Mouse (Mus musculus) embryonic facial prominence, embryonic 10.5 days (tissue): ENCODE data around the gene Hyou1. TPM values are rescaled to one million over a fixed set of nuclear protein-coding genes. Genes with fewer than 3 reads are reported as not detected.
"Not testable (repeated sequence)": the region's sequence is repeated elsewhere in the genome, so short reads cannot be mapped to it uniquely, and the experiment has no call there.

Experiments used
- DNase-seq: peaks from one replicate; pipeline ENCODE4 v3.0.0-alpha.2; 2017; ENCODE audit warnings: low spot score
- H3K27ac ChIP-seq: fragments of 300-500 bp; sonication (generic); replicated peaks from 2 replicates; pipeline ENCODE4 v1.5.1; 2016; ENCODE audit warnings: mild to moderate bottlenecking
- H3K27me3 ChIP-seq: fragments of 300-500 bp; sonication (generic); replicated peaks from 2 replicates; pipeline ENCODE4 v1.6.1; 2016; ENCODE audit warnings: low read depth, mild to moderate bottlenecking; ENCODE audit not compliant: poor library complexity, severe bottlenecking
- H3K36me3 ChIP-seq: fragments of 300-500 bp; sonication (generic); replicated peaks from 2 replicates; pipeline ENCODE4 v1.6.1; 2016; ENCODE audit warnings: mild to moderate bottlenecking, moderate library complexity
- H3K4me1 ChIP-seq: fragments of 300-500 bp; sonication (generic); 2 replicates; pipeline ENCODE4 v1.6.1; 2016
- H3K4me3 ChIP-seq: fragments of 300-500 bp; sonication (generic); 2 replicates; pipeline ENCODE4 v1.5.1; 2016; ENCODE audit warnings: mild to moderate bottlenecking, moderate library complexity
- H3K9me3 ChIP-seq: fragments of 300-500 bp; sonication (generic); 2 replicates; pipeline ENCODE4 v1.6.1; 2016; ENCODE audit warnings: mild to moderate bottlenecking
- WGBS: fragments of 180-500 bp; shearing (Covaris S2); methylation state at CpG from one replicate; pipeline ENCODE4 v1.1.7; 2016; 5-methylcytosine and 5-hydroxymethylcytosine counted together
- polyA plus RNA-seq: library from polyadenylated mRNA; unstranded; fragments of >200 nt; fragmentation: Nextera tagmentation; extraction: Ambion mirVana; gene quantifications from 2 replicates; pipeline ENCODE4 v1.2.1, GENCODE M21; 2016

Hyou1 gene
- 43.8 and 46.7 TPM in 2 replicates for polyA plus RNA-seq

- WGBS: under 1% methylated on average over 83 of the region's 83 CpGs
- Histone ChIP-seq H3K27me3 (no peaks in the 10 kb centered on the region), H3K4me1 (peaks cover 26% of the 10 kb centered on the region), H3K36me3 (peaks cover 39% of the 10 kb centered on the region), H3K4me3 (peak within 1 kb of the TSS; percentile 88), H3K9me3 (no peaks in the 10 kb centered on the region), H3K27ac (peak within 1 kb of the TSS; percentile 93)
- DNase-seq: peak; percentile 100
These were observed at the start of gene Hyou1 for GRCm38 (mm10) chr9:44379054-44379834. Gene Hyou1 (plus strand): TSS chr9:44379490.

GRCm38 (mm10) chr9:44330736-44331135 lies 48.6 kb upstream of the Hyou1 start:
- Histone ChIP-seq H3K27ac (no peak overlapping the region), H3K9me3 (peaks cover 6% of the 10 kb centered on the region), H3K27me3 (no peaks in the 10 kb centered on the region), H3K4me1 (peaks cover 19% of the 10 kb centered on the region), H3K4me3 (no peak overlapping the region), H3K36me3 (peaks cover 62% of the 10 kb centered on the region)
- no peak for DNase-seq
- WGBS: 96% methylated on average over 6 of the region's 6 CpGs

GRCm38 (mm10) chr9:44332918-44333638 lies 46.2 kb upstream of the Hyou1 start:
- H3K4me3 ChIP-seq: peak overlapping the region; percentile 99; the same call in 1 of the 2 replicates
- DNase-seq: no peak
- no peaks in the 10 kb centered on the region for H3K27me3 ChIP-seq
- H3K9me3 ChIP-seq: peaks cover 6% of the 10 kb centered on the region
- peaks cover 19% of the 10 kb centered on the region for H3K4me1 ChIP-seq
- peaks cover 81% of the 10 kb centered on the region for H3K36me3 ChIP-seq
- H3K27ac ChIP-seq: peak overlapping the region; percentile 98
- WGBS: 95% methylated on average over 13 of the region's 13 CpGs

- Histone ChIP-seq H3K4me3 (peak within 1 kb of the TSS; percentile 99), H3K27me3 (no peaks in the 10 kb centered on the region), H3K27ac (peak within 1 kb of the TSS; percentile 98), H3K36me3 (peaks cover 81% of the 10 kb centered on the region), H3K9me3 (peaks cover 6% of the 10 kb centered on the region), H3K4me1 (peaks cover 16% of the 10 kb centered on the region)
- DNase-seq: peak; percentile 98
- under 1% methylated on average over 91 of the region's 91 CpGs for WGBS
These were observed 44.6 kb upstream of the Hyou1 start, which contains the start of gene H2afx for GRCm38 (mm10) chr9:44334396-44335330. Gene H2afx (plus strand): TSS chr9:44334694.

- H3K4me1 ChIP-seq: peaks cover 16% of the 10 kb centered on the region
- H3K9me3 ChIP-seq: peaks cover 6% of the 10 kb centered on the region
- peaks cover 79% of the 10 kb centered on the region for H3K36me3 ChIP-seq
- WGBS: under 1% methylated on average over 50 of the region's 50 CpGs
- peak overlapping the region; percentile 98 for H3K27ac ChIP-seq
- H3K4me3 ChIP-seq: peak overlapping the region; percentile 99
- DNase-seq: peak; percentile 59
- H3K27me3 ChIP-seq: no peaks in the 10 kb centered on the region
These were observed 43.8 kb upstream of the Hyou1 start for GRCm38 (mm10) chr9:44335331-44336092.

DNA sequence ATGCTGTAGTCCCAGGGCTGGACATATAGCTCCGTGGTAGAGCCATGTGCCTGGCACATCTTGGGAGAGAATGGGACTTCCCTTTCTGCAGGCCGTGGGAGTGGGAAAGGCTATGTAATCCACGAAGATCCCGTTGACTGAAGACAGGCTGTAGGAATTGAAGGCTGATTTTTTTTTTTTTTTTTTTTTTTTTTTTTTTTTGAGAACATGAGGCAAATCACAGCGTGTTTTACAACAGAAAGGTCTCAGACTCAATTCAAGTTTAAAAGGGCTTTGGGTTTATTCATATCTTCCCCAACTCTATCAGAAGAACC lies 43.2 kb upstream of the Hyou1 start:
- 5% methylated on average over 5 of the region's 5 CpGs for WGBS
- Histone ChIP-seq H3K4me3 (peak overlapping the region; percentile 99), H3K4me1 (peaks cover 16% of the 10 kb centered on the region), H3K36me3 (peaks cover 79% of the 10 kb centered on the region), H3K27me3 (no peaks in the 10 kb centered on the region), H3K9me3 (peaks cover 6% of the 10 kb centered on the region), H3K27ac (peak overlapping the region; percentile 98)
- no peak for DNase-seq

- not testable (repeated sequence) for DNase-seq, H3K27me3 ChIP-seq, H3K9me3 ChIP-seq
- 44% methylated on average over 4 of the region's 4 CpGs for WGBS
- Histone ChIP-seq H3K27ac (peak overlapping the region; percentile 1; the same call in 1 of the 2 replicates), H3K36me3 (peaks cover 79% of the 10 kb centered on the region), H3K4me3 (peak overlapping the region; percentile 99), H3K4me1 (peaks cover 16% of the 10 kb centered on the region)
These were observed 42.8 kb upstream of the Hyou1 start for GRCm38 (mm10) chr9:44336513-44336912.

DNA sequence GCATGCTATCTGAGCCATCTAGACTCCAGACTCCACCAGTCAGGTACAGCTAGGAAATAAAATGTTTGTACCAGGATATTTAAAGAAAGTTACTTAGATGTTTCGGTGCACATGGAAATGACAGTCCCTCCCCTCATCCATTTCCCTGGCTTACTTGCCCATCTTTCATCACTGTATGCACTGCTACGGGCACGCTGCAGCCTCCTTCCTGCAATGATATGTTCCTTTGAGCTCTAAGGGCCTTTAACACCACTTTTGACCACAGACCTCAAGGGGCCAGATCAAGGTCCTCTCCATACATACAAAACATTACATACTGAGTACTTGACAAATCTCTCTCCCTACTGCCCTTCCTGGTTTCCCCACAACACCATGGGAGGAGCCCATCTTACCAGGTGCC lies 42.3 kb upstream of the Hyou1 start:
- DNase-seq: no peak
- 79% methylated on average over 3 of the region's 3 CpGs for WGBS
- H3K9me3 ChIP-seq: peaks cover 6% of the 10 kb centered on the region
- H3K27ac ChIP-seq: peak overlapping the region; percentile 1; the same call in 1 of the 2 replicates
- peaks cover 79% of the 10 kb centered on the region for H3K36me3 ChIP-seq
- peaks cover 17% of the 10 kb centered on the region for H3K4me1 ChIP-seq
- H3K27me3 ChIP-seq: no peaks in the 10 kb centered on the region
- H3K4me3 ChIP-seq: peak overlapping the region; percentile 99

DNA sequence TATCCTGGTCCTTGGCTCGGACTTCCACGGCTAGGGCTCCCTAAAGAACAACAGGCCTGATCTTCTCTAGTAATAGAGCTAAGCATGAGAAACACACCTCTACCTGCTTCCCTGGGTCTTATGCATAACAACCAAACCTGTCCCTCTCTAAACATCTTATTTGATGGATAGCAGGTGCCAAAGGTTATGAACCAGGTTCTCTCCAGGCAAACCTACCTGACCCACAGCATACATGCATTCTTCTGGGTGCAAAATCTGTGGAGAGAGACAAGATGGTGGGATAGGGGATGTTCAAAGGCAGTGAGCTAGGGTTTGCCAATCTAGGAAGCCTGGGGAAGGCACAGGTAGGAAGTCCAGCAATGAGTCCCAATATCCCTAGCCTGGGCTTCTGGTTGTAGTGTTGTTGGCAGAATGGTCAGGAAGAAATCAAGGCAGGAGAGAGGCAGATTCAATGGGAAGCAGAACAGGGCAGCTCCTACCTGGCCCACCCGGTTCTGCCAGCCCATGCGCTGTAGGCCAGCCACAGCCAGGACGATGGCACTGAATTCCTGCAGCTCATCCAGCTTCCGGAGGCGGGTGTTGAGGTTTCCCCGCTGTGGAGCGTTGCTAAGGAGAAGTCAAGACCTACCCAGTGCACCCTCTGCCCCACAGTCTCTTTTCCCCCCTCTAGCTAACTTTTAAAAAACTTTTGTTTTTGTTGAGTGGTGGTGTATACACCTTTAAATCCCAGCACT lies 41.7 kb upstream of the Hyou1 start:
- no peak overlapping the region for H3K27ac ChIP-seq
- H3K36me3 ChIP-seq: peaks cover 75% of the 10 kb centered on the region
- peaks cover 6% of the 10 kb centered on the region for H3K9me3 ChIP-seq
- no peak for DNase-seq
- peaks cover 23% of the 10 kb centered on the region for H3K4me1 ChIP-seq
- H3K4me3 ChIP-seq: peak overlapping the region; percentile 99
- 68% methylated on average over 9 of the region's 9 CpGs for WGBS
- H3K27me3 ChIP-seq: no peaks in the 10 kb centered on the region

GRCm38 (mm10) chr9:44338574-44338973 lies 40.7 kb upstream of the Hyou1 start:
- Histone ChIP-seq H3K4me3 (0 out of 2 replicates have a peak overlapping the region, but pooled peaks have one; percentile 25), H3K27ac (no peak overlapping the region), H3K4me1 (peaks cover 33% of the 10 kb centered on the region), H3K9me3 (peaks cover 4% of the 10 kb centered on the region), H3K36me3 (peaks cover 66% of the 10 kb centered on the region), H3K27me3 (no peaks in the 10 kb centered on the region)
- DNase-seq: no peak
- WGBS: 90% methylated on average over 5 of the region's 5 CpGs

- no peak for DNase-seq
- Histone ChIP-seq H3K4me3 (peak overlapping the region; percentile 91), H3K36me3 (peaks cover 67% of the 10 kb centered on the region), H3K9me3 (no peaks in the 10 kb centered on the region), H3K27me3 (no peaks in the 10 kb centered on the region), H3K27ac (peak overlapping the region; percentile 48), H3K4me1 (peaks cover 38% of the 10 kb centered on the region)
- WGBS: 91% methylated on average over 5 of the region's 5 CpGs
These were observed 37.8 kb upstream of the Hyou1 start for GRCm38 (mm10) chr9:44341487-44341886.
